8 mouse cellular contexts compared by ENCODE assay signal in genomic region chr11:58168167-58168915, GRCm38 (mm10). TPM values are rescaled to one million over a fixed set of nuclear protein-coding genes. Genes with fewer than 3 reads are reported as not detected.
DNase-seq lines count a peak whose midpoint lies in the region; ATAC-seq and TF ChIP-seq lines count a peak whose summit lies in the region.

TSS of gene Gemin5 (minus strand) at chr11:58168539.

- TF ChIP-seq EP300 in lung, postnatal 0 days (IDR thresholded peaks at IDR 0.05): no peak

- H3K4me2 ChIP-seq in lung, postnatal 0 days (replicated peaks; ENCODE audit: low read depth, low read length): peak within 1 kb of the TSS; percentile 89

- peaks cover 7% of the 10 kb centered on the region; the same call in 1 of the 2 replicates for H3K9me3 ChIP-seq in hindbrain, embryonic 10.5 days
- H3K9me3 ChIP-seq in lung, postnatal 0 days (ENCODE audit: low read length): no peaks in the 10 kb centered on the region

- peak within 1 kb of the TSS; percentile 90 for H3K27ac ChIP-seq in hindbrain, embryonic 10.5 days
- H3K27ac ChIP-seq in lung, postnatal 0 days (ENCODE audit: low read length): peak within 1 kb of the TSS; percentile 81

- peak within 1 kb of the TSS; percentile 76 for H3K4me3 ChIP-seq in hindbrain, embryonic 10.5 days
- H3K4me3 ChIP-seq in lung, postnatal 0 days (ENCODE audit: low read depth, low read length): peak within 1 kb of the TSS; percentile 86

- ATAC-seq in frontal cortex, adult (ENCODE audit: low TSS enrichment): peak; percentile 77
- peak; percentile 89 for ATAC-seq in lung, postnatal 0 days

- 2% methylated on average over 71 of the region's 71 CpGs for WGBS in hindbrain, embryonic 10.5 days
- 5% methylated on average over 54 of the region's 71 CpGs for WGBS in lung, postnatal 0 days

- peak within 1 kb of the TSS; percentile 58 for H3K9ac ChIP-seq in lung, postnatal 0 days (replicated peaks; ENCODE audit: low read depth)

- DNase-seq in Muller cell, postnatal 12 days (ENCODE audit: inconsistent ontology term): peak; percentile 91
- DNase-seq in cerebellum, adult 9-10 months: peak; percentile 85
- DNase-seq in hindbrain, embryonic 10.5 days (ENCODE audit: low spot score): peak; percentile 88
- peak; percentile 86 to 91 for DNase-seq in layer of hippocampus, postnatal 10 days (ENCODE audit: low spot score in 2 of 2)
- peak; percentile 78 for DNase-seq in lung, postnatal 0 days (ENCODE audit: low spot score)
- peak; percentile 72 for DNase-seq in ovary, postnatal 10 days (ENCODE audit: low spot score)
- peak; percentile 86 for DNase-seq in thymus, postnatal 0 days (ENCODE audit: low spot score)

- H3K4me1 ChIP-seq in hindbrain, embryonic 10.5 days (replicated peaks): peaks cover 21% of the 10 kb centered on the region
- no peaks in the 10 kb centered on the region for H3K4me1 ChIP-seq in lung, postnatal 0 days (ENCODE audit: insufficient read depth, low read depth, low read length)

- H3K27me3 ChIP-seq in hindbrain, embryonic 10.5 days (ENCODE audit: insufficient read depth, poor library complexity, severe bottlenecking): no peaks in the 10 kb centered on the region
- H3K27me3 ChIP-seq in lung, postnatal 0 days (replicated peaks; ENCODE audit: insufficient read depth, low read length): no peaks in the 10 kb centered on the region

- H3K36me3 ChIP-seq in hindbrain, embryonic 10.5 days: peaks cover 40% of the 10 kb centered on the region
- peaks cover 1% of the 10 kb centered on the region; the same call in 1 of the 2 replicates for H3K36me3 ChIP-seq in lung, postnatal 0 days (ENCODE audit: insufficient read depth, low read length)

- peak; percentile 26; the same call in 1 of the 2 replicates for TF ChIP-seq CTCF in lung, postnatal 0 days (IDR thresholded peaks at IDR 0.05)

RNA-seq across cellular contexts. Expression of gene Gemin5, which starts in this region (rescaled TPM):
- 27.0 and 31.8 TPM in 2 replicates for polyA plus RNA-seq in hindbrain, embryonic 10.5 days (2016; fragmentation: Nextera tagmentation; extraction: Ambion mirVana)
- total RNA-seq in layer of hippocampus, postnatal 10 days (2021): 10 to 100 TPM; 17.5 to 18.5 TPM
- 4.3 and 6.2 TPM in 2 replicates for polyA plus RNA-seq in lung, postnatal 0 days (2015; fragmentation: Nextera tagmentation; extraction: Ambion mirVana)
- polyA plus RNA-seq in thymus, postnatal 0 days (2015; fragmentation: Nextera tagmentation; extraction: Ambion mirVana): 23.0 and 25.7 TPM in 2 replicates

Comparison
In these comparisons a context has a peak if more than half of its experiments do, and no peak if none do; other contexts are left out.
1. Peak in every context shown above with its lines: DNase-seq, ATAC-seq, H3K4me3 ChIP-seq and H3K27ac ChIP-seq.